Mouse (Mus musculus): Measurements from ENCODE around the gene Nup62cl. TPM values are rescaled to one million over a fixed set of nuclear protein-coding genes. Genes with fewer than 3 reads are reported as not detected.

The Nup62cl gene
- polyA plus RNA-seq (2017; shearing (Covaris generic)) = under 1 TPM in 1 of 2 experiments, not detected in 1; 0.16 TPM

DNA sequence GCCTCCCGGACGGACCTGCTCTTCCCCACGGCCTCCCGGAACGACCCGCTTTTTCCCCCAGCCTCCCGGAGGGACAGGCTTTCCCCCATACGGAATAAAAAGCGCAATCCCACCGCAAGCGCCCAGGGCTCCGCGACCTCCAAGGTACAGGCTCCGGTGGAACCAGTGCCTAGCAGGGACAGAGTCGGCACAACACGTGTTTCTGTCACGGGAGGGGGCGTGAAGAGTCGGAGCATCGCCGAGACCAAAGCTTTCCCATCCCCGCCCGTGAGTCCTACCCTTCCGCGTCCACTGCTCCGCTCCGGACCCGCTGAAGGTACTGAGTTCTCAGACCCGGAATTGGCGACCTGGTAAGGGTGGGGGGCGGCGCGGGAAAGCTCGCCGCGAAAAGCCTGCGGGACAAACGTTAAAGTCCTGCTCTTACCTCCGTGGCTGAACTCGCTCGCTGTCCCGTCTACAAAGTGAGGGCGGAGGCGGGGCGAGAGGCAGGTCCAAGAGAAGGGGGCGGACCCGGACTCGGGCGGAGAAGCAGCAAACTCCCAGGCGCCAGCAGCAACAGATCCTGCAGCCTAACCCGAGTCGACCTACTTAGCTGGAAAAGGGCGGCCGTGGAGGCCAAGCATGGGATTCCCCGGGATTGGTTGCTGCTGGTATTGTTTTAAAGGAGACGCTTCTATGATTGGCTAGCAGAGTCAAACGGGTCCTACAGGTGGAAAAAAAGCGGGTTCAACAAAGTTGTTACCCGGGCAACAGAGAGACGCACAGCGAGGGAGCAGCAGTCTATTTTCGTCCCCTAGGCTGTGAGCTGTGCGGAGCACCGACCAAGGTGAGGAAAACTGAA, at the start of gene Nup62cl, which contains the start of gene Pih1h3b:
Gene Nup62cl (minus strand): TSS at position 578 of the 841 bp plus-strand sequence.
Gene Pih1h3b (plus strand): TSS at position 745 of the 841 bp plus-strand sequence.

DNA sequence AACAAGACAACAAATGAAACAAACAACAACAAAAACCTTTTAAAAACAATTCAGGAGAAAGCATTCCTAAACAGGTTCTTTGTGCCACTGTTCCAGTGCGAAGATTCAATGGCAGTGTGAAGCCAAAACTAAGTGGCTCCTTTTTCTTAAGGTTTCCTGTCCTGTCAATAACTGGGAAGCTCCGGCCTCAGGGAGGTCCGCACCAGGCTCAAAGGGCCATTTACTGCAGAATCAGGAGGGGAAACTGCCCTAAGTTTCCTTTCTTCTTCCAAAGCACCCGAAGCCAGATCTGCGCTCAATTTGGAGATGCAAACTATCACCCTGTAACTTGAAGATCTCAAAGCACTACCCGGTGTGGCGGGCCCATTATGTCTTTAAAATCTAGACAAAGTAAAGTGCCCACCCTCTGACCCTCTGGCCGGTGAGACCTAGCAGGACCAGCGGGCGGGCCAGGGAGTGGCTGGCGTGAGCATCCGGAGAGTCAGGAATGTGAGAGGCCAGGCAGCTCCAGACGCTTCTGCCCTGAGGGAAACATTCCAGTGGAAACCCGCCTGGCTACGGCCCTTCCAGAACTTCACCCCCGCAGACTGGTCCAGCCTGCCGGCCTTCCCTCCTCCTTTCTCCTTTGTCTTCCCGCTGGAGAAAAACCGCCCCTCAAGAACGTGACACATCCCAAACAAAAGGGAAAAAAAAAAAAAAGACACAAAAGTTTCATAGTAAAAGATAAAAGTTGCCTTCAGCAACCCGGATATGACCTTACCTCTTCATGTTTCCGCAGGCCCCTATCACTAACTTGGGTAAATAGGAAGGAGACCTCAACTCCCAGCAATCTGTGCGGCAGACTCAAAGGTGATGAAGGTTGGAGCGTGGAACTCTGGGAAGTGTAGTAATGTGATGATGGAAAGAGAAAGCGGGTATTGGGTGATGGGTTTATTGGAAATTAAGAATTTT, 64.5 kb downstream of the Nup62cl start, which contains the start of gene Rbm41:
Gene Rbm41 (minus strand): TSS at position 856 of the 951 bp plus-strand sequence.

Other genes starting within 250 kb of the Nup62cl start
- gene Morc4, start 191.0 kb downstream of the Nup62cl start, polyA plus RNA-seq (2017; shearing (Covaris generic)) = under 1 TPM in 1 of 2 experiments, not detected in 1; 0.47 TPM
- 10 to 100 TPM in 1 of 2 experiments, 1 to 10 TPM in 1; 8.6 to 10.8 TPM for gene Rbm41, start 64.1 kb downstream of the Nup62cl start, polyA plus RNA-seq (2017; shearing (Covaris generic))
- gene Pih1h3b, start 167 bp upstream of the Nup62cl start, polyA plus RNA-seq (2017; shearing (Covaris generic)) = not detected

All from activated CD4-positive, CD25-positive, alpha-beta regulatory T cell (primary cell).